Mouse (Mus musculus) layer of hippocampus, adult 18-20 months (tissue): ENCODE measurements at regions not wholly inside any gene's neighbourhood (a gene's known extent, or its start where the extent isn't known, plus 50 kb on each side); places are given as distances from the start of the nearest gene placed in this dataset.

Source experiments
- DNase-seq, 2 experiments: peaks; one replicate each; pipeline ENCODE4 v3.0.0; 2022; ENCODE audit warnings: low spot score in 2 of 2

DNA sequence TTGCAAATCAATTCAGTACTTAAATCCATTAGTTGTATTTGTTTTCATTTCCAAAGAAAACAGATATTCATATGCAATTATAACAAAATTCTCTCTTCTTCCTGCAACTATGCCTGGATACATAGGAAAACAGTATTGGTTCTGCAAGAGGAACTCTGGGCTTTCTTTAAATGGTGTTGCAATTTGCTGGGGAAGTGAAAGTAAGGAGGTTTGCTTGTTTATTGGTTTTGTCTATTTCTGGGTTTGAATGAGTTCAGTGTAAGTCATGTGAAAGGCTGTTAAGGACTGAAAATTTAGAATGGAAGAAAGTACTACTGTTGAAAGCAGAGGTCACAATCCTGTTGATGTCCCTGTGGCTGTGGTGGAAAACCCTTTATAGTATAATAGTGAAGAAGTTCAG lies 1058.0 kb downstream of the Pla2g4a start:
- DNase-seq, result no peak

DNA sequence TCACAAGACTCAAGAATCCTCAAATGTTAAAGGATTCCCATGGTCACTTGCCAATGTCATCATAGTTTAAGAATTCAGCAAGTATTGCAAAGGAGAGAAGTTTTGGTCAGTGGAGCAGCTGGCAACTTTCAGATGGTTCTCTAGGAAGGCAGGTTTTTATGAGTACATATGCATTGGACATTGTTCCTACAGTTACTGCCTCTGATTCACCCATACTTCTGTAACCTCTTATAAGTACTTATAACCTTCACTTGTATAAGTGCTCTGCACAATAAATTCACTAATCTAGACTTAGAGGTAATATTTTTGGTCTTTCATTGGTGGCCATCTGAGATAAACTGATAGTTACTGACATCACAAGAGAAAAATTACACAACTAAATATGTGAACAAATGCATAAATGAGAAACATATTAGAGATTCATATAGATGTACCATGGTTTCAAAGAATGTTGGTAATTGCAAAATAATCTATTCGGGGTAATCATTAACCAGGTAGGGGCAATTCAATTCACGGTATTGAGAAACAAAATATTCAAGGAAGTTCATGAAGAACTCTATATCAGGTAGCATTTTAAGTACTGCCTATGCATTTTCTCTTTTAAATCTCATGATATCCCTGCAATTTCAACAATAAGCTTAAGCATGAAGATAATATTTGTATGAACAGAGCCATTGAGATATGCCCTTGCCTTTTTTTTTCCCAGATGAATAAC lies 1059.6 kb downstream of the Pla2g4a start:
- no peak for DNase-seq

DNA sequence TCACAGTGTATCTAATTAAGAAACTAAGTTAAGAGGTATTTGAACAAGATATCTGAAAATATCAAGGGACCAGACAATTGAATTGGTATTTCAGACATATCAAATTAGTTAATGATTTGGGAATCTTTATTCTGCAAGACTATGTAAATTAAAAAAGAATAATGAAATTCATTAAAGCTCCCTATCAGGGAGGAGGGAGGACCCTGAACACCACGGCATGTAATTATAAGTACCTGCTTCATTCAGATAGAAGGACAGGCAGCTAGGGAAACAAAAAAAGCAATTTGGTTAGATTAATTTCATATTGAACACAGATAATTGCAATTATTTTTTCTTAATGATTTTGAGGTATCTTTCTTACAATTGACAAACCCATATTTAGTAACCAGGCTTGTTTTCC lies 1090.3 kb downstream of the Pla2g4a start:
- DNase-seq, result no peak

DNA sequence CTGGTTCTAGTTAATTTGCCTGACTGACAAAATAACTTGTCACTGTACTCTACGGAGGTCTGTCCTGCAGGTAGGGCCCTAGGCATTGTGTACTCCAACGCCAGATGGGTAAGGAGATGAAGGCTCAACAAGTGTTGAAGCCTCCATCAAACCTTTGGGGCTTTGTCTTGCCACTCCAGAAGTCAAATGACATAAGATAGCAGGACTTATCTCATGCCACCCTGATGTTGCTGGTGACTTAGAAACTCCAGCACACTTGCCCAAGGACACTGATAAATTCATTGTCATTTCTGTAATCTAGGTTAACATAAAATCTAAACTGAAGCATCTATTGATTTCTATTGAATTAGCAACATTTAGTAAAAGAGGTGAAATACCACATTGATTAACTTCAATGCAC lies 1097.5 kb downstream of the Pla2g4a start:
- DNase-seq, result no peak

- no peak for DNase-seq
Measured at GRCm38 (mm10) chr1:148852990-148853389, 1108.1 kb downstream of the Pla2g4a start.

DNA sequence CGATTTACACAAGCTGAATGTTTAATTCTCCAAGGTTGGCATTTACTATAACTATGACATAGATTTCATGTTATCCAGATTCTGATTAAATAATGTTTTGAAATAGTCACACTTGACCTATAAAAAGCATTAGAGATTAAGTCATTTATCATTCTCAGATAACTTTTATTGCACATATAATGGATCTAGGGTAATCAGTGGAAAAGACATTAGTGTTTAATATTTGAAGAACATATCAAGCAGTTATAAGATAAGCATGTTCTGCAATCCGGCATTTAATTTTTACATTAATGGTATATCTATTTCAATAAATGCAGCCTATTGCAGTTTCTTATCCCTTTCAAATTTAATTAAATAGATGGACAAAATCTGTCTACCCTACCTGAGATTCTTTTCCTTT lies 1114.5 kb downstream of the Pla2g4a start:
- DNase-seq, result no peak

- no peak for DNase-seq
Measured at GRCm38 (mm10) chr1:148823146-148823545, 1137.9 kb downstream of the Pla2g4a start.

- DNase-seq, result no peak
Measured at GRCm38 (mm10) chr1:148808707-148809106, 1152.4 kb downstream of the Pla2g4a start.

- DNase-seq, result no peak
Measured at GRCm38 (mm10) chr1:148797110-148797509, 1164.0 kb downstream of the Pla2g4a start.

- peak in 1 of 2 experiments; percentile 15 for DNase-seq
Measured at GRCm38 (mm10) chr1:148750806-148751205, 1210.3 kb downstream of the Pla2g4a start.

DNA sequence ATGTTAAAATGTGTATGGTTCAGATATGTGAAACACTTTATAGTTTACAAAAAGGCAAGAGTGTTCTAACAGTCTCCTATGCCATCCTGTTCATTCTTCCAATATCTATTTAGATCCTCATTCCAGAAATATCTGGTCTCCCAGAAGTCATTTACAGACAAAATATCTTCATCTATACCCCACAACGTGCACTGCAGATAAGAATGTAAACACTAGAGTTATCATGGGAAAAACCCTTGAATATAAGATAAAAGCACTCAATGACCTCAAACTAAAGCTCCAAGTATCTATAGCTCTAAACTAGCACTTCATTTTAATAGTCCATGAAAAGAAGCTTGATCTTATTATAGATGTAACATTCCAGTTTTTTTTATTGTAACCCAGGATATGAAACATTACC lies 1239.0 kb downstream of the Pla2g4a start:
- no peak for DNase-seq

DNA sequence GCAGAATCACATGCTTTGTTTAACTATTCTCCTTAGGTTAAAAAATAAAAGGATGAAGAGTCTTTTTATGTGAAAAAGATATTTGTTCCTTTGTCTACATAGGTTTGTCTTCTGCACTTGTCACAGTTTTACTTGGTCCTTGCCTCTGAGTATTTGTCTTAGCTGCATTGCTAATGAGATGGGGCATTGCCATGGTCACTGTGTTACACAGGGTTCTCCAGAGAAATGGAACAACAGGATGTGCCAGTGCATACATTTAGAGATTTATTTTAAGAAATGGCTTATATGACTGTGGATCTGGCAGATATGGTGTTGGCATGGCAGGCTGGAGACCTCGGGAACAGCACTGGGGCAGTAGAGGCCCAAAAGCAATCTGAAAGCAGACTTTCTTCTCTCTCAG lies 1239.7 kb downstream of the Pla2g4a start:
- DNase-seq, result no peak

DNA sequence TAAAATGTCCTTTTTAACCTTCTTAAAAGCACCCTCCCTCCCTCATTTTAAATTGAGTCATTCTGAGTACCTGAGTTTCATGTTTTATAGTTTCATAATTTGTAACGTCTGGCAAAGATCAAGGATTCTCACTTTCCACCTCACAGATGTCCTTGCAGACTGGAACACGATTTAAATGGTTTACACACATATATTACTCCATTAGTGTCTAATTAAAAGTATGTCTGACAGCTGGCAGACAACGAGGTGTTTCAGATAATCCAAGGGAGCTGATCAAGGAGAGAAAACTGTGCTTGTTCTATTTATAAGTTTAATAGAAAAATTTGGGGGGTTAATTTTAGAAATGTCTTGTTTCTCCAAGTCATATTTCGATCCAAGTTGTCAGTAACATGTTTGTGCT lies 1240.1 kb downstream of the Pla2g4a start:
- no peak for DNase-seq

GRCm38 (mm10) chr1:148708084-148708483 lies 1253.0 kb downstream of the Pla2g4a start:
- no peak for DNase-seq

DNA sequence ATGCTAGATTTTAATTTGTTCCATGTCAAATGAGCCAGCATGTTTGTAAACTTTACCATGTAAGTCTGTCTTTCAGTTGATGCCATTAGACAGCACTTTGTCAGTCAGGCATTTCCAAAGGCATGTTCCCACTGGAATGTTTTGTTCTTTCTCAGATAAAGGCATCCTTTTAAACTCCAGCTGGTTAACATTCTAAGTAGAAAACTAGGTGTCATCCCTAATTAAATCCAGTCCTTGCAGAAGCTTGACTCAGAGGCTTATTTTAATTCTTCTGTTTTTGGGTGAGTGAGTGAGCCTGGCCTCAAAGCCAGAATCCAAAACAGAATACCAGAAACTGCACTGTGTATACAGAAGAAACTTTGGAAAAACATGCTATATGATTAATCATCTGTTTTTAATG lies 1253.4 kb downstream of the Pla2g4a start:
- DNase-seq, result peak in 1 of 2 experiments; percentile 19

DNA sequence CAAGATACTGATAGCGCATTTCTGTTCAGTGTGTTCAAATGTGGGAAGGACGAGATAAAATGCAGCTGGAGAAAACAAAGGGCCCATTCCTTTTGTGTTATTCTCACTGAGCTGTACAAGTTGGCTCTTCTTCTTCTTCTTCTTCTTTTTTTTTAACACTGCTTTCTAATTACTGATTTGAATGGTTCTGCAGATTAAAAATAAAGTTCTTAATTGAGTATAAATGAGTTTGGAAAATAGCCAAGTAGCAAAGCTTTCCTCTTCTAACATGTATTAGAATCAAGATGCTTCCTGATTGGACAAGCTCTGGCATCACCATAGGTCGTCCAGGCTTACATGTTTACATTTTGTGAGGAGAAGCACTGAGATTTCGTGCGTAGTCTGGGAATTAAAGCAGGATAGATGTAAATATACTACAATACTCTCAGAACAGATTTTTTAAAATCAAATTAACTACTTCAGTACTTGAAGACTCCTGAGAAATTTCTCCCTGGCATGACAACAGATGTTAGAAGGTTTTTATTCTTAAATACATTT lies 1254.8 kb downstream of the Pla2g4a start:
- DNase-seq, result no peak

GRCm38 (mm10) chr1:148700599-148700954 lies 1260.5 kb downstream of the Pla2g4a start:
- DNase-seq, result no peak

GRCm38 (mm10) chr1:148699854-148700598 lies 1261.1 kb downstream of the Pla2g4a start:
- DNase-seq, result no peak

DNA sequence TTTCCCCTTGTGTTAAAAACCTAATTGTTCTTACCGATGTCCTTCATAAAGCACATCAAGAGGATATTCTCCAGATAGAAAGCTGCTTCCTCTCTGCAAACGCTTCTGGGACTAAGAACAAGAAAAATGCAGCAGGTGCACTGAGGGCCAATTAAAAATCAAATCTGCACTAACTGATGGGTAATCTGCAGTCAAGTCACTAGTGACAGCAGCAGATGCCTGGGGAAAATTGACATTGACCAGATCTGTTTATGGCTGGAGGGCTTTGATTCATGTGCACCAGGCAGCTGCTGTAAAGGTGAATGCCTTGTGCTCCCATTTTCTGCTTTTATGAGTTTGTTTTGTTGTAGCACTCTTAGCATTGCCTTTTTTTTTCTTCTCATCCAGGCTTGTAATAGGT lies 1271.0 kb downstream of the Pla2g4a start:
- no peak for DNase-seq

DNA sequence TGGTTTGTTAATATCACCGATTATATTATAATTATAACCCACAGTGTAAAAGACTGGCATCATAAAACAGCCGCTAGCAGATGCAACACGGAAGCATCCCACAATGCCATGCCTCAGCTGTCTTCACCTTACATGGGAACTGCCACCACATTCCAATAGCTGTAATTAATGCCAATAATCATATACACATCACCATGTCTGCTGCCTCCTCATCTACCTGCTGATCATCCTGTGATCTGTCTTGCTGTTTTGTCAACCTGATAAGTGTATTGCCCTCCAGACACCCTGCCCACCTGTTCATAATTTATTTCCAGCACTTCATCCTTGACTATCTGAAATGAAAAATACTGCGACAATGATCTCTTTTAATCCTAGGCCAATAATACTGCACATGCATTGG lies 1271.5 kb downstream of the Pla2g4a start:
- DNase-seq, result no peak

GRCm38 (mm10) chr1:148675516-148675915 lies 1285.6 kb downstream of the Pla2g4a start:
- no peak for DNase-seq

DNA sequence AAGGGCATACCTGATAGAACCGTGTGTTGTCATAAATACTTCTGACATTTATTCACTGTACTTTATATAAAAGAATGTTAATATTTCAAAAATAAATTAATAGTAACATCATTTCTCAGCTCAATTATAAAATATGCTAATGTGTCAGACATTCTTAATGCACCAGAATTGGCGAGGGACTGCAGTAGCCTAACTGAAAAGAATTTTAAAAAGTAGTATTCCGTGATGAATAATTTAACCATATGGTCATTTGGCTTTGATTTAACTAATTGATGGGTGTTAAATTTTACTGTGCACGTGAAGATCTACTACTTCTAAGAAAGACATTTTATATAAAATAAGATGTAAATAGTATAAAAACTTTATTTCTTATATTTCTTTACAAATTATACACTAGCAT lies 1296.7 kb downstream of the Pla2g4a start:
- DNase-seq, result no peak

DNA sequence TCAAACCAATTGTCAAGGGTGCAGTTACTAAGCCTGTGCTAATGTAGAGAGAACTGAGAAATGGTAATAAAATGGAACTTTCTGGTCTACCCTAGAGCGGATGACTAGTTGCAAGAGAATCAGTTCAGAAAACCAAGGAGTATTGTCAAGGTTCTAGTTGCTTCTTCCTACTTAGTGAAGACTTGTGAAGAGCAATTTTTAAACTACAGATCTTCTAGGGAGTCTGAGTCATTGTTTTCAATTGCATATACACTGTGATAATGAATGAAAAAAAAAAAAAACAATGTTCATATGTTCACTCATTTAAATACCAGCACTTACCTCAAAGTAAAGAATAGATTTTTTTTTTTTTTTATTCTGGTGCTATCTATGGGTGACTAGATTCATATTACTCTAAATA lies 1304.1 kb downstream of the Pla2g4a start:
- DNase-seq, result no peak
